Mouse (Mus musculus) bone marrow macrophage, adult 2 months (primary cell): Measurements from ENCODE around the gene Cfap61.

ENCODE experiments used
- CTCF ChIP-seq: IDR thresholded peaks from 2 replicates; pipeline ENCODE4 v1.5.1; 2012; ENCODE audit warnings: low read depth, mild to moderate bottlenecking, low read length, moderate library complexity
- POLR2A ChIP-seq: IDR thresholded peaks from 2 replicates; pipeline ENCODE4 v1.6.1; 2012; ENCODE audit warnings: mild to moderate bottlenecking, low read depth, low read length, borderline replicate concordance

GRCm38 (mm10) chr2:146244049-146244448, 309.5 kb downstream of the Cfap61 start:
- no peak for TF ChIP-seq CTCF
- no peak for TF ChIP-seq POLR2A
